Mouse (Mus musculus): Measurements from ENCODE around the gene Gin1. TPM values are rescaled to one million over a fixed set of nuclear protein-coding genes. Genes with fewer than 3 reads are reported as not detected.

The Gin1 gene
- 10.4 and 12.0 TPM in 2 replicates for polyA plus RNA-seq (2012; rRNA removed)

DNA sequence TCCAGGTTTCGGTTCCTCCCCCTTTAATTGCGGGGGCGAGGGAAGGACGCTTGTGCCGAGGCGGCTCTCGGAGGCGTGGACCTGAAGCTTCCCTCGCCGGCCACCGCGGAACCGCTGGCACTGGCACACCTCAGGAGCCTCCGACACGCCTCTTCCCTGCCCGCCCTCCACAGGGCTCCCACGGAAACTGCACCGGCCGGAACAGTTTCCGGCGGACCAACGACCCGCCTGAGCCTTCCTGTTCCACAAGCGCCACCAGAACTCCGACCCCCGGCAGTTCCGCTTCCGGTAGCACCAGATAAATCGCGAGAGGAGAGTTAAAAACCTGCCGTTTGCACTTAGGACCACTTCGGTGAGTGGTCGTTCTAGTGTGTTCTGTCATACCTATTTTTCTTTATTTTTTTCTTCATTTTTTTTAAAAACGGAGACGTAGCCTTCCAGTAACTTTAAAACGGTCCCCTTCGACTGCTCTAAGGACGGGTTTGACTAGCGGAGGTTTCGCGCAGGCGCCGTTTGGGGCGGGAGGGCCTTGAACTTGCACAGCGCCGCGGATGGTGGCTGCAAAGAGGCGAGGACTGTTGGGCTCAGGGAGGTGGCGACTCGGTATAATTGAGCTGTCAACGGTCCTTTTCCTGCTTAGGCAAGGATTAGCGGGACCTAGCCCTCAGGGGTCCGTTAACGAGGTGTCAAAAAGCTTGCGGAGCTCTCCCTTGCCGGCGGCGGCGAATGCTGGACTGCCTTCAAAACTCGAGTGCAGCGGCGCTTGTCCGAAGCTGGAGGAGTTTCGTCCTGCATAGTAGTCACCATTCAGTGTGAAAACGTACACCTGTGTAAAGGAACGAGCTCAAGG lies at the start of gene Gin1, which contains the start of gene Ppip5k2:
Gene Gin1 (plus strand): TSS at position 269 of the 850 bp plus-strand sequence.
Gene Ppip5k2 (minus strand): TSS at position 508 of the 850 bp plus-strand sequence.
- Histone ChIP-seq H3K4me3 (replicated peaks; ENCODE audit: insufficient read depth, low read depth, low read length) (peak within 1 kb of the TSS; percentile 95), H3K4me1 (ENCODE audit: control insufficient read depth, insufficient read depth, low read length) (peaks cover 2% of the 10 kb centered on the region; the same call in 1 of the 2 replicates), H3K27me3 (ENCODE audit: control insufficient read depth, insufficient read depth, low read length) (no peaks in the 10 kb centered on the region), H3K27ac (ENCODE audit: insufficient read depth, low read length) (peak within 1 kb of the TSS; percentile 53)
- TF ChIP-seq CTCF (IDR thresholded peaks at IDR 0.05; ENCODE audit: borderline replicate concordance, insufficient read depth, low read depth, low read length) = no peak
- TF ChIP-seq POLR2A (IDR thresholded peaks at IDR 0.05; ENCODE audit: borderline replicate concordance, insufficient read depth, low read length) = peak; percentile 54; the same call in 1 of the 2 replicates
- WGBS = under 1% methylated on average over 66 of the region's 66 CpGs
- peak; percentile 95 to 96 for DNase-seq

GRCm38 (mm10) chr1:97726730-97727129 lies 43.2 kb upstream of the Gin1 start:
- no peaks in the 10 kb centered on the region for H3K4me1 ChIP-seq (ENCODE audit: control insufficient read depth, insufficient read depth, low read length)
- no peak overlapping the region for H3K27ac ChIP-seq (ENCODE audit: insufficient read depth, low read length)
- 70% methylated on average over 2 of the region's 2 CpGs for WGBS
- no peaks in the 10 kb centered on the region for H3K27me3 ChIP-seq (ENCODE audit: control insufficient read depth, insufficient read depth, low read length)
- TF ChIP-seq POLR2A (IDR thresholded peaks at IDR 0.05; ENCODE audit: borderline replicate concordance, insufficient read depth, low read length) (no peak), CTCF (IDR thresholded peaks at IDR 0.05; ENCODE audit: borderline replicate concordance, insufficient read depth, low read depth, low read length) (peak; percentile 10; the same call in 1 of the 2 replicates)
- no peak overlapping the region for H3K4me3 ChIP-seq (replicated peaks; ENCODE audit: insufficient read depth, low read depth, low read length)
- no peak for DNase-seq

DNA sequence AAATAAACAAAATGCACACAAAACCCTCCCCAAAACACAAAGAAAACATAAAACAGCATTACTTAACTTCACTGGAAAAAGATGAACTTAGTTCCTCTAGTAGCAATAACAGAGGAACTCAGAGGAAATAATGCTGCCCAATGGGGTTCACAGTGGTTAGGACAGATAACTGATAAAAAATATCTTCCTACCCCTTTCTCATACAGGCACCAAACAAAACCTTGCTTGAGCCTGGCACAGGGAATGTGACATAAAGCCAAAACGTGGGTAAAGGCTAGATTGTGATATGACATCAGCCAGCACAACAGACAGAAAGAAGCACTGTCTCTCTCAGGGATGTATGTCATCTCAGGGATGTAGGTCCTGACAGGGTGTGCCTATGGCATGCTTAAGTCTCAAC lies 40.6 kb upstream of the Gin1 start:
- 67% methylated on average over 1 of the region's 1 CpGs for WGBS
- Histone ChIP-seq H3K27ac (ENCODE audit: insufficient read depth, low read length) (no peak overlapping the region), H3K4me3 (replicated peaks; ENCODE audit: insufficient read depth, low read depth, low read length) (no peak overlapping the region), H3K27me3 (ENCODE audit: control insufficient read depth, insufficient read depth, low read length) (no peaks in the 10 kb centered on the region), H3K4me1 (ENCODE audit: control insufficient read depth, insufficient read depth, low read length) (no peaks in the 10 kb centered on the region)
- no peak for DNase-seq
- TF ChIP-seq POLR2A (IDR thresholded peaks at IDR 0.05; ENCODE audit: borderline replicate concordance, insufficient read depth, low read length) (no peak), CTCF (IDR thresholded peaks at IDR 0.05; ENCODE audit: borderline replicate concordance, insufficient read depth, low read depth, low read length) (no peak)

- Histone ChIP-seq H3K4me1 (ENCODE audit: control insufficient read depth, insufficient read depth, low read length) (no peaks in the 10 kb centered on the region), H3K27ac (ENCODE audit: insufficient read depth, low read length) (no peak overlapping the region), H3K4me3 (replicated peaks; ENCODE audit: insufficient read depth, low read depth, low read length) (no peak overlapping the region), H3K27me3 (ENCODE audit: control insufficient read depth, insufficient read depth, low read length) (no peaks in the 10 kb centered on the region)
- TF ChIP-seq CTCF (IDR thresholded peaks at IDR 0.05; ENCODE audit: borderline replicate concordance, insufficient read depth, low read depth, low read length) (no peak), POLR2A (IDR thresholded peaks at IDR 0.05; ENCODE audit: borderline replicate concordance, insufficient read depth, low read length) (no peak)
- 100% methylated on average over 1 of the region's 1 CpGs for WGBS
- DNase-seq = no peak
Measured at GRCm38 (mm10) chr1:97743063-97743462, 26.9 kb upstream of the Gin1 start.

GRCm38 (mm10) chr1:97745712-97746111 lies 24.3 kb upstream of the Gin1 start:
- 88% methylated on average over 4 of the region's 4 CpGs for WGBS
- no peaks in the 10 kb centered on the region for H3K27me3 ChIP-seq (ENCODE audit: control insufficient read depth, insufficient read depth, low read length)
- no peaks in the 10 kb centered on the region for H3K4me1 ChIP-seq (ENCODE audit: control insufficient read depth, insufficient read depth, low read length)
- no peak for DNase-seq
- no peak overlapping the region for H3K4me3 ChIP-seq (replicated peaks; ENCODE audit: insufficient read depth, low read depth, low read length)
- no peak overlapping the region for H3K27ac ChIP-seq (ENCODE audit: insufficient read depth, low read length)
- TF ChIP-seq CTCF (IDR thresholded peaks at IDR 0.05; ENCODE audit: borderline replicate concordance, insufficient read depth, low read depth, low read length) (no peak), POLR2A (IDR thresholded peaks at IDR 0.05; ENCODE audit: borderline replicate concordance, insufficient read depth, low read length) (no peak)

DNA sequence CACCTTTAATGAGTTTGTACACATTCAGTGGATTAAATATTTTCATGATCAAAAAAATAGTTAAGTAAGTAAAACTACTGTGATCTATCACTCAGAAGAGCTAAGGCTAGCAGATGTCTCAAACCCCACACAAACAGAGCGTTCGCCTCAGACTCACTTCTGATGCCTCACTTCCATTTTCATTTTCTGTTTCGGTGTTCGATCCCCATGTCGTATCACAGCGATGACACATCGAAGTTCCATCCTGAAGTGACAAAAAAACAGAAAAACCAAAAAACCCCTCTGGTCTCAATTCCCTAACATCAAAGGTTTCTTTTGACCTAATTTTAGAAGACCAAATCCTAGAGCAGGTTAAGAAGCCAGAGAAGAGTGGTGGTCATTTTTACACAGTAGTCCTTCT lies 23.7 kb upstream of the Gin1 start:
- no peak for DNase-seq
- H3K27me3 ChIP-seq (ENCODE audit: control insufficient read depth, insufficient read depth, low read length) = no peaks in the 10 kb centered on the region
- H3K4me1 ChIP-seq (ENCODE audit: control insufficient read depth, insufficient read depth, low read length) = no peaks in the 10 kb centered on the region
- H3K4me3 ChIP-seq (replicated peaks; ENCODE audit: insufficient read depth, low read depth, low read length) = no peak overlapping the region
- H3K27ac ChIP-seq (ENCODE audit: insufficient read depth, low read length) = no peak overlapping the region
- 96% methylated on average over 7 of the region's 7 CpGs for WGBS
- no peak for TF ChIP-seq POLR2A (IDR thresholded peaks at IDR 0.05; ENCODE audit: borderline replicate concordance, insufficient read depth, low read length)
- TF ChIP-seq CTCF (IDR thresholded peaks at IDR 0.05; ENCODE audit: borderline replicate concordance, insufficient read depth, low read depth, low read length) = no peak

DNA sequence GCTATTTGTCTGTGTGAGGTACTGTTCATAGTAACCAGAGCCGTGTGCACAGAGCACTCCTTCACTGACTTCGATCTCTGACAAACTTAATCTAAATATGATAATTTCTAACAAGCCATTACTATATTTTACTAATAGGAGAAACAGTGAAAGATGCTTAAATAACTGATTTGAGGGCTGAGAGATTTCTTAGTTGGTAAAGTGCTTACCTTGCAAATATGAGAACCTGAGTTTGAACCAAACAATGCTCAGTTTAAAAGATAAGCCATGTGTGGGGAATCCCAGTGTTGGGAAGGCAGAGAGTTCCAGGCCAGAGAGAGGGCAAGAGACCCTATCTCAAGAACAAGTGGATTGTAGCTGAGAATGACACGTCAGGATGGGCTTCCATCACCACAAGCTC lies 21.8 kb upstream of the Gin1 start:
- H3K4me1 ChIP-seq (ENCODE audit: control insufficient read depth, insufficient read depth, low read length) = no peaks in the 10 kb centered on the region
- H3K27ac ChIP-seq (ENCODE audit: insufficient read depth, low read length) = no peak overlapping the region
- H3K27me3 ChIP-seq (ENCODE audit: control insufficient read depth, insufficient read depth, low read length) = no peaks in the 10 kb centered on the region
- no peak for TF ChIP-seq CTCF (IDR thresholded peaks at IDR 0.05; ENCODE audit: borderline replicate concordance, insufficient read depth, low read depth, low read length)
- TF ChIP-seq POLR2A (IDR thresholded peaks at IDR 0.05; ENCODE audit: borderline replicate concordance, insufficient read depth, low read length) = no peak
- H3K4me3 ChIP-seq (replicated peaks; ENCODE audit: insufficient read depth, low read depth, low read length) = no peak overlapping the region
- WGBS = 84% methylated on average over 3 of the region's 3 CpGs
- DNase-seq = no peak

GRCm38 (mm10) chr1:97753216-97753615 lies 16.8 kb upstream of the Gin1 start:
- no peak overlapping the region for H3K27ac ChIP-seq (ENCODE audit: insufficient read depth, low read length)
- H3K4me1 ChIP-seq (ENCODE audit: control insufficient read depth, insufficient read depth, low read length) = no peaks in the 10 kb centered on the region
- H3K27me3 ChIP-seq (ENCODE audit: control insufficient read depth, insufficient read depth, low read length) = no peaks in the 10 kb centered on the region
- no peak overlapping the region for H3K4me3 ChIP-seq (replicated peaks; ENCODE audit: insufficient read depth, low read depth, low read length)
- TF ChIP-seq CTCF (IDR thresholded peaks at IDR 0.05; ENCODE audit: borderline replicate concordance, insufficient read depth, low read depth, low read length) (no peak), POLR2A (IDR thresholded peaks at IDR 0.05; ENCODE audit: borderline replicate concordance, insufficient read depth, low read length) (no peak)
- DNase-seq = no peak
